Mouse (Mus musculus): ENCODE results near the gene Nfix. TPM values are rescaled to one million over a fixed set of nuclear protein-coding genes. Genes with fewer than 3 reads are reported as not detected.
"Not testable (repeated sequence)": the region's sequence is repeated elsewhere in the genome, so short reads cannot be mapped to it uniquely, and the experiment has no call there.

Gene Nfix
- polyA plus RNA-seq, 1 experiment from 2014 or later, result 67.4 TPM

- ATAC-seq (ENCODE audit: low read depth) (no peak), DNase-seq (ENCODE audit: low spot score) (no peak)
- no peak overlapping the region for H3K4me2 ChIP-seq (ENCODE audit: low read depth, low read length)
- no peaks in the 10 kb centered on the region for H3K9me3 ChIP-seq (ENCODE audit: control insufficient read depth, low read length)
- 89% methylated on average over 5 of the region's 5 CpGs for WGBS
- H3K4me1 ChIP-seq (ENCODE audit: control insufficient read depth, insufficient read depth, low read length), result 0 out of 2 replicates have a peak, but pooled peaks cover 4% of the 10 kb centered on the region
- H3K4me3 ChIP-seq (ENCODE audit: low read depth, low read length), result no peak overlapping the region
- H3K9ac ChIP-seq (ENCODE audit: low read depth, low read length), result no peak overlapping the region
- no peaks in the 10 kb centered on the region for H3K27me3 ChIP-seq (replicated peaks; ENCODE audit: control insufficient read depth, insufficient read depth, low read length)
- H3K36me3 ChIP-seq (ENCODE audit: control insufficient read depth, insufficient read depth, low read length), result peaks cover 49% of the 10 kb centered on the region
- H3K27ac ChIP-seq (replicated peaks; ENCODE audit: low read depth, low read length), result no peak overlapping the region
Observed at GRCm38 (mm10) chr8:84677305-84677704, 122.8 kb downstream of the Nfix start.

- not testable (repeated sequence) for ATAC-seq (ENCODE audit: low read depth); H3K4me2 ChIP-seq (ENCODE audit: low read depth, low read length); H3K9ac ChIP-seq (ENCODE audit: low read depth, low read length); DNase-seq (ENCODE audit: low spot score); H3K4me1 ChIP-seq (ENCODE audit: control insufficient read depth, insufficient read depth, low read length); H3K27ac ChIP-seq (replicated peaks; ENCODE audit: low read depth, low read length); H3K27me3 ChIP-seq (replicated peaks; ENCODE audit: control insufficient read depth, insufficient read depth, low read length); H3K9me3 ChIP-seq (ENCODE audit: control insufficient read depth, low read length); H3K4me3 ChIP-seq (ENCODE audit: low read depth, low read length)
- 92% methylated on average over 5 of the region's 5 CpGs for WGBS
- H3K36me3 ChIP-seq (ENCODE audit: control insufficient read depth, insufficient read depth, low read length), result peaks cover 54% of the 10 kb centered on the region
Observed at GRCm38 (mm10) chr8:84670295-84671006, 129.7 kb downstream of the Nfix start.

- DNase-seq (ENCODE audit: low spot score), result no peak
- H3K4me2 ChIP-seq (ENCODE audit: low read depth, low read length), result no peak overlapping the region
- H3K9ac ChIP-seq (ENCODE audit: low read depth, low read length), result no peak overlapping the region
- H3K36me3 ChIP-seq (ENCODE audit: control insufficient read depth, insufficient read depth, low read length), result peaks cover 39% of the 10 kb centered on the region
- no peak overlapping the region for H3K4me3 ChIP-seq (ENCODE audit: low read depth, low read length)
- peaks cover 3% of the 10 kb centered on the region; the same call in 1 of the 2 replicates for H3K4me1 ChIP-seq (ENCODE audit: control insufficient read depth, insufficient read depth, low read length)
- no peaks in the 10 kb centered on the region for H3K9me3 ChIP-seq (ENCODE audit: control insufficient read depth, low read length)
- 85% methylated on average over 6 of the region's 6 CpGs for WGBS
- no peak for ATAC-seq (ENCODE audit: low read depth)
- no peaks in the 10 kb centered on the region for H3K27me3 ChIP-seq (replicated peaks; ENCODE audit: control insufficient read depth, insufficient read depth, low read length)
- no peak overlapping the region for H3K27ac ChIP-seq (replicated peaks; ENCODE audit: low read depth, low read length)
Observed at GRCm38 (mm10) chr8:84668731-84669485, 131.2 kb downstream of the Nfix start.

- no peaks in the 10 kb centered on the region for H3K27me3 ChIP-seq (replicated peaks; ENCODE audit: control insufficient read depth, insufficient read depth, low read length)
- H3K27ac ChIP-seq (replicated peaks; ENCODE audit: low read depth, low read length), result no peak overlapping the region
- ATAC-seq (ENCODE audit: low read depth) (no peak), DNase-seq (ENCODE audit: low spot score) (no peak)
- no peak overlapping the region for H3K9ac ChIP-seq (ENCODE audit: low read depth, low read length)
- no peaks in the 10 kb centered on the region for H3K9me3 ChIP-seq (ENCODE audit: control insufficient read depth, low read length)
- no peak overlapping the region for H3K4me2 ChIP-seq (ENCODE audit: low read depth, low read length)
- no peak overlapping the region for H3K4me3 ChIP-seq (ENCODE audit: low read depth, low read length)
- peaks cover 8% of the 10 kb centered on the region for H3K4me1 ChIP-seq (ENCODE audit: control insufficient read depth, insufficient read depth, low read length)
- H3K36me3 ChIP-seq (ENCODE audit: control insufficient read depth, insufficient read depth, low read length), result peaks cover 31% of the 10 kb centered on the region
- 76% methylated on average over 1 of the region's 1 CpGs for WGBS
Observed at GRCm38 (mm10) chr8:84668081-84668480, 132.1 kb downstream of the Nfix start.

GRCm38 (mm10) chr8:84665385-84665893 is 134.7 kb downstream of the Nfix start:
- peaks cover 16% of the 10 kb centered on the region; the same call in 1 of the 2 replicates for H3K36me3 ChIP-seq (ENCODE audit: control insufficient read depth, insufficient read depth, low read length)
- H3K4me1 ChIP-seq (ENCODE audit: control insufficient read depth, insufficient read depth, low read length), result peaks cover 17% of the 10 kb centered on the region
- 0 out of 2 replicates have a peak, but pooled peaks have one; percentile 0 for ATAC-seq (ENCODE audit: low read depth)
- peak overlapping the region; percentile 88 for H3K4me2 ChIP-seq (ENCODE audit: low read depth, low read length)
- peak overlapping the region; percentile 77 for H3K9ac ChIP-seq (ENCODE audit: low read depth, low read length)
- no peaks in the 10 kb centered on the region for H3K9me3 ChIP-seq (ENCODE audit: control insufficient read depth, low read length)
- H3K27me3 ChIP-seq (replicated peaks; ENCODE audit: control insufficient read depth, insufficient read depth, low read length), result no peaks in the 10 kb centered on the region
- 2% methylated on average over 14 of the region's 14 CpGs for WGBS
- peak overlapping the region; percentile 84 for H3K4me3 ChIP-seq (ENCODE audit: low read depth, low read length)
- peak; percentile 51 for DNase-seq (ENCODE audit: low spot score)
- H3K27ac ChIP-seq (replicated peaks; ENCODE audit: low read depth, low read length), result peak overlapping the region; percentile 96

- peak overlapping the region; percentile 96 for H3K27ac ChIP-seq (replicated peaks; ENCODE audit: low read depth, low read length)
- peaks cover 24% of the 10 kb centered on the region for H3K4me1 ChIP-seq (ENCODE audit: control insufficient read depth, insufficient read depth, low read length)
- peaks cover 10% of the 10 kb centered on the region; the same call in 1 of the 2 replicates for H3K36me3 ChIP-seq (ENCODE audit: control insufficient read depth, insufficient read depth, low read length)
- H3K4me2 ChIP-seq (ENCODE audit: low read depth, low read length), result peak overlapping the region; percentile 88
- H3K4me3 ChIP-seq (ENCODE audit: low read depth, low read length), result peak overlapping the region; percentile 84
- H3K9me3 ChIP-seq (ENCODE audit: control insufficient read depth, low read length), result no peaks in the 10 kb centered on the region
- H3K9ac ChIP-seq (ENCODE audit: low read depth, low read length), result peak overlapping the region; percentile 77
- no peaks in the 10 kb centered on the region for H3K27me3 ChIP-seq (replicated peaks; ENCODE audit: control insufficient read depth, insufficient read depth, low read length)
- under 1% methylated on average over 29 of the region's 29 CpGs for WGBS
- peak; percentile 91 for DNase-seq (ENCODE audit: low spot score)
- ATAC-seq (ENCODE audit: low read depth), result peak; percentile 31; the same call in 1 of the 2 replicates
Observed at GRCm38 (mm10) chr8:84664566-84665384, 135.4 kb downstream of the Nfix start.

- Histone ChIP-seq H3K4me2 (ENCODE audit: low read depth, low read length) (peak overlapping the region; percentile 88), H3K4me3 (ENCODE audit: low read depth, low read length) (peak overlapping the region; percentile 84), H3K36me3 (ENCODE audit: control insufficient read depth, insufficient read depth, low read length) (0 out of 2 replicates have a peak, but pooled peaks cover 9% of the 10 kb centered on the region), H3K9ac (ENCODE audit: low read depth, low read length) (peak overlapping the region; percentile 92), H3K4me1 (ENCODE audit: control insufficient read depth, insufficient read depth, low read length) (peaks cover 27% of the 10 kb centered on the region), H3K27me3 (replicated peaks; ENCODE audit: control insufficient read depth, insufficient read depth, low read length) (no peaks in the 10 kb centered on the region), H3K9me3 (ENCODE audit: control insufficient read depth, low read length) (no peaks in the 10 kb centered on the region), H3K27ac (replicated peaks; ENCODE audit: low read depth, low read length) (peak overlapping the region; percentile 96)
- ATAC-seq (ENCODE audit: low read depth) (peak; percentile 83), DNase-seq (ENCODE audit: low spot score) (peak; percentile 99)
- WGBS, result 2% methylated on average over 38 of the region's 43 CpGs
Observed at GRCm38 (mm10) chr8:84663483-84664327, 136.4 kb downstream of the Nfix start.

Measured in embryonic facial prominence, embryonic 14.5 days (tissue).